Mouse (Mus musculus) MEL (cell line): Measurements from ENCODE around the gene Aco2. TPM values are rescaled to one million over a fixed set of nuclear protein-coding genes. Genes with fewer than 3 reads are reported as not detected.

Experiments used
- DNase-seq: peaks from one replicate; pipeline ENCODE4 v3.0.0; 2011; ENCODE audit warnings: low read depth, low spot score
- H3K27ac ChIP-seq: 2 replicates; pipeline ENCODE4 v1.5.1; 2012; ENCODE audit warnings: low read depth, mild to moderate bottlenecking, control low read depth, low read length, moderate library complexity; ENCODE audit not compliant: control insufficient read depth
- H3K27me3 ChIP-seq, 2 experiments: fragments of 150-350 bp in 1 of 2; sonication (generic) in 1 of 2; 2 replicates each; pipeline ENCODE4 v1.6.1; 2012; ENCODE audit warnings: low read length in 2 of 2, mild to moderate bottlenecking in 2 of 2, improper control_type of control experiment in 1 of 2, moderate library complexity in 1 of 2; ENCODE audit not compliant: insufficient read depth in 2 of 2, control insufficient read depth in 1 of 2
- H3K36me3 ChIP-seq, 2 experiments: 2 replicates each; pipeline ENCODE4 v1.6.1; 2012 to 2014; ENCODE audit warnings: low read length in 2 of 2, improper control_type of control experiment in 1 of 2, inconsistent platforms in 1 of 2, mild to moderate bottlenecking in 1 of 2; ENCODE audit not compliant: insufficient read depth in 2 of 2, control insufficient read depth in 1 of 2
- H3K4me1 ChIP-seq, 2 experiments: fragments of 150-350 bp in 1 of 2; sonication (generic) in 1 of 2; 2 replicates each; pipeline ENCODE4 v1.6.1; 2012; ENCODE audit warnings: low read length in 2 of 2, improper control_type of control experiment in 1 of 2, mild to moderate bottlenecking in 1 of 2; ENCODE audit not compliant: insufficient read depth in 2 of 2, control insufficient read depth in 1 of 2
- H3K4me3 ChIP-seq, 2 experiments: fragments of 150-350 bp in 1 of 2; sonication (generic) in 1 of 2; 2 replicates each; pipeline ENCODE4 v1.5.1; 2012; ENCODE audit warnings: low read depth in 2 of 2, low read length in 2 of 2, mild to moderate bottlenecking in 2 of 2, moderate library complexity in 2 of 2, control low read depth in 1 of 2, improper control_type of control experiment in 1 of 2; ENCODE audit not compliant: control insufficient read depth in 1 of 2, insufficient read depth in 1 of 2
- H3K79me2 ChIP-seq: 2 replicates; pipeline ENCODE4 v1.6.1; 2012; ENCODE audit warnings: mild to moderate bottlenecking, low read length, moderate library complexity; ENCODE audit not compliant: control insufficient read depth, poor library complexity, insufficient read depth
- H3K9ac ChIP-seq: 2 replicates; pipeline ENCODE4 v1.6.1; 2012; ENCODE audit warnings: low read depth, mild to moderate bottlenecking, control low read depth, low read length, moderate library complexity; ENCODE audit not compliant: control insufficient read depth, poor library complexity, severe bottlenecking
- H3K9me3 ChIP-seq: fragments of 150-350 bp; sonication (generic); replicated peaks from 2 replicates; pipeline ENCODE4 v1.6.1; 2012; ENCODE audit warnings: mild to moderate bottlenecking, low read length, improper control_type of control experiment, moderate library complexity; ENCODE audit not compliant: insufficient read depth
- BHLHE40 ChIP-seq: IDR thresholded peaks from 2 replicates; pipeline ENCODE4 v1.6.1; 2012; ENCODE audit warnings: low read depth, mild to moderate bottlenecking, inconsistent platforms, low read length, improper control_type of control experiment, borderline replicate concordance
- CTCF ChIP-seq, 3 experiments: IDR thresholded peaks in 2 of 3; conservative IDR thresholded peaks in 1 of 3; 2 replicates each; pipeline ENCODE4 v1.5.1; 2011 to 2012; ENCODE audit warnings: low read length in 3 of 3, low read depth in 2 of 3, mild to moderate bottlenecking in 2 of 3, improper control_type of control experiment in 1 of 3, inconsistent platforms in 1 of 3, mixed read lengths in 1 of 3, moderate library complexity in 1 of 3; ENCODE audit not compliant: control insufficient read depth in 1 of 3, insufficient read depth in 1 of 3, poor library complexity in 1 of 3, severe bottlenecking in 1 of 3
- E2F4 ChIP-seq: IDR thresholded peaks from 2 replicates; pipeline ENCODE4 v1.6.1; 2011; ENCODE audit warnings: low read depth, low read length, improper control_type of control experiment, borderline replicate concordance
- ETS1 ChIP-seq: IDR thresholded peaks from 2 replicates; pipeline ENCODE4 v1.6.1; 2012; ENCODE audit warnings: low read depth, mild to moderate bottlenecking, inconsistent platforms, low read length, improper control_type of control experiment, moderate library complexity
- HCFC1 ChIP-seq: IDR thresholded peaks from 2 replicates; pipeline ENCODE4 v1.6.1; 2012; ENCODE audit warnings: low read depth, mild to moderate bottlenecking, inconsistent platforms, low read length, improper control_type of control experiment, moderate library complexity
- MEF2A ChIP-seq: IDR thresholded peaks from 2 replicates; pipeline ENCODE4 v1.6.1; 2014; ENCODE audit warnings: low read depth, mild to moderate bottlenecking, inconsistent platforms, low read length, improper control_type of control experiment; ENCODE audit not compliant: poor library complexity, insufficient replicate concordance, severe bottlenecking; ENCODE audit errors: extremely low read depth
- MXI1 ChIP-seq: IDR thresholded peaks from 2 replicates; pipeline ENCODE4 v1.6.1; 2011; ENCODE audit warnings: mild to moderate bottlenecking, low read depth, low read length, improper control_type of control experiment
- MYB ChIP-seq: IDR thresholded peaks from 2 replicates; pipeline ENCODE4 v1.6.1; 2011; ENCODE audit warnings: mild to moderate bottlenecking, low read depth, low read length, improper control_type of control experiment
- MYC ChIP-seq: IDR thresholded peaks from 2 replicates; pipeline ENCODE4 v1.6.1; 2011; ENCODE audit warnings: low read depth, mild to moderate bottlenecking, low read length, improper control_type of control experiment, moderate library complexity
- NELFE ChIP-seq: IDR thresholded peaks from 2 replicates; pipeline ENCODE4 v1.6.1; 2011; ENCODE audit warnings: low read depth, low read length, improper control_type of control experiment
- RAD21 ChIP-seq: IDR thresholded peaks from 2 replicates; pipeline ENCODE4 v1.6.1; 2011; ENCODE audit warnings: mild to moderate bottlenecking, low read depth, low read length, improper control_type of control experiment
- RCOR1 ChIP-seq: IDR thresholded peaks from 2 replicates; pipeline ENCODE4 v1.6.1; 2012; ENCODE audit warnings: low read depth, mild to moderate bottlenecking, inconsistent platforms, low read length, improper control_type of control experiment
- TAL1 ChIP-seq: IDR thresholded peaks from 2 replicates; pipeline ENCODE4 v1.6.1; 2012; ENCODE audit warnings: mild to moderate bottlenecking, inconsistent platforms, low read length, moderate library complexity, mixed read lengths
- TBP ChIP-seq: IDR thresholded peaks from 2 replicates; pipeline ENCODE4 v1.8.0; 2011; ENCODE audit warnings: low read depth, low read length, improper control_type of control experiment
- UBTF ChIP-seq: IDR thresholded peaks from 2 replicates; pipeline ENCODE4 v1.6.1; 2012; ENCODE audit warnings: low read depth, mild to moderate bottlenecking, inconsistent platforms, low read length, improper control_type of control experiment, moderate library complexity, borderline replicate concordance; ENCODE audit not compliant: insufficient read depth
- USF1 ChIP-seq: IDR thresholded peaks from 2 replicates; pipeline ENCODE4 v1.6.1; 2014; ENCODE audit warnings: low read depth, mild to moderate bottlenecking, inconsistent platforms, low read length, improper control_type of control experiment, moderate library complexity
- USF2 ChIP-seq, 2 experiments: IDR thresholded peaks; 2 replicates each; pipeline ENCODE4 v1.6.1; 2011 to 2012; ENCODE audit warnings: improper control_type of control experiment in 2 of 2, low read length in 2 of 2, borderline replicate concordance in 1 of 2, inconsistent platforms in 1 of 2, low read depth in 1 of 2, mild to moderate bottlenecking in 1 of 2; ENCODE audit not compliant: insufficient read depth in 1 of 2
- ZC3H11A ChIP-seq: IDR thresholded peaks from 2 replicates; pipeline ENCODE4 v1.6.1; 2012; ENCODE audit warnings: low read depth, mild to moderate bottlenecking, inconsistent platforms, low read length, improper control_type of control experiment
- ZKSCAN1 ChIP-seq: IDR thresholded peaks from 2 replicates; pipeline ENCODE4 v1.6.1; 2012; ENCODE audit warnings: low read depth, mild to moderate bottlenecking, inconsistent platforms, low read length, improper control_type of control experiment, moderate library complexity
- ZMIZ1 ChIP-seq: IDR thresholded peaks from 2 replicates; pipeline ENCODE4 v1.6.1; 2012; ENCODE audit warnings: low read depth, mild to moderate bottlenecking, inconsistent platforms, low read length, improper control_type of control experiment, moderate library complexity
- ZNF384 ChIP-seq: IDR thresholded peaks from 2 replicates; pipeline ENCODE4 v1.6.1; 2012; ENCODE audit warnings: low read depth, mild to moderate bottlenecking, inconsistent platforms, low read length, improper control_type of control experiment
- polyA plus RNA-seq, 2 experiments: library from polyadenylated mRNA; stranded (reverse) in 1 of 2; unstranded in 1 of 2; fragments of >175 nt in 1 of 2; fragments of >200 nt in 1 of 2; gene quantifications; 2 replicates each; pipeline versions ENCODE4 v1.2.1 to v1.2.4; 2012; ENCODE audit warnings: low replicate concordance in 2 of 2, low read depth in 1 of 2; ENCODE audit not compliant: insufficient read length in 2 of 2, insufficient read depth in 1 of 2, missing spikeins in 1 of 2
- total RNA-seq: library from RNA; depleted of rRNA; stranded (reverse); fragments of 300-350 nt; gene quantifications from 2 replicates; pipeline ENCODE4 v1.2.3, GENCODE M21; 2012

Aco2 gene
- total and polyA plus RNA-seq, 3 experiments = 248 to 1,242 (median 447) TPM

- TF ChIP-seq USF2 (IDR thresholded peaks at IDR 0.05; ENCODE audit: borderline replicate concordance in 1 of 2, insufficient read depth in 1 of 2, low read depth in 1 of 2, low read length in 2 of 2) (no peak), USF1 (no peak), UBTF (no peak), HCFC1 (no peak), ZNF384 (no peak), ZC3H11A (no peak), NELFE (no peak), CTCF (IDR thresholded peaks at IDR 0.05 in 2 of 3, conservative IDR thresholded peaks at IDR 0.05 in 1 of 3; ENCODE audit: control insufficient read depth in 1 of 3, insufficient read depth in 1 of 3, low read depth in 2 of 3, low read length in 3 of 3, poor library complexity in 1 of 3, severe bottlenecking in 1 of 3) (no peak), TAL1 (no peak), MXI1 (no peak), MYC (no peak), ZMIZ1 (no peak), TBP (no peak), RAD21 (no peak), MEF2A (no peak), ZKSCAN1 (no peak), RCOR1 (no peak)
- no peaks in the 10 kb centered on the region for H3K4me1 ChIP-seq
- H3K36me3 ChIP-seq = peaks cover 0 to 2% of the 10 kb centered on the region in 2 experiments; a peak in 1 of 4 replicates
- no peak overlapping the region for H3K9ac ChIP-seq
- H3K79me2 ChIP-seq = no peaks in the 10 kb centered on the region
- no peak overlapping the region for H3K27ac ChIP-seq
- no peak overlapping the region for H3K4me3 ChIP-seq
- no peaks in the 10 kb centered on the region for H3K9me3 ChIP-seq
- H3K27me3 ChIP-seq = peaks cover 0 to 2% of the 10 kb centered on the region in 2 experiments; a peak in 1 of 4 replicates
- no peak for DNase-seq
These were observed 78.6 kb downstream of the Aco2 start for GRCm38 (mm10) chr15:81950716-81951115.

DNA sequence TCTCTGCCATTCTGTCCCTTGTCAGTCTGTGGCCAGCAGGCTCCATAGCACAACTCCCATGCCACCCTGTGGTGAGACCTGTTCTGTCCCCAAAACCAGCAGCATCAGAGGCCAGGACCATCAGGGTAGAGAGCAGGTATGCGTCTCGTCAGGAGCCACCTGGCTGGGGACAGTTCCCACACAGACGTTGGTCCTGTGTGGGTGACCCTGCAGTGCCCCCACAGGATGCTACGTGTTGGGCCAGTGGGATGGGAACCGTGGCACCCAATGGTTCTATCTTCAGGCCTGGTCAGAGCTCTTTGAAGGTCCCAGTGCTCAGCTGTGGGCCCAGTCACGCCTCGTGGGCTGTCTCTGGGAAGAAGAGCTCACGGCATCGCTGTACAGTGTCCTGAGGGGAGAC, 79.0 kb downstream of the Aco2 start:
- Histone ChIP-seq H3K4me1 (no peaks in the 10 kb centered on the region), H3K79me2 (no peaks in the 10 kb centered on the region), H3K9ac (no peak overlapping the region), H3K4me3 (no peak overlapping the region), H3K27ac (no peak overlapping the region), H3K9me3 (no peaks in the 10 kb centered on the region), H3K36me3 (peaks cover 0 to 2% of the 10 kb centered on the region in 2 experiments; a peak in 1 of 4 replicates), H3K27me3 (no peaks in the 10 kb centered on the region)
- DNase-seq = no peak
- TF ChIP-seq HCFC1 (no peak), MYB (no peak), MXI1 (no peak), TBP (no peak), E2F4 (no peak), ETS1 (no peak), BHLHE40 (no peak), ZMIZ1 (no peak), ZC3H11A (no peak), CTCF (IDR thresholded peaks at IDR 0.05 in 2 of 3, conservative IDR thresholded peaks at IDR 0.05 in 1 of 3; ENCODE audit: control insufficient read depth in 1 of 3, insufficient read depth in 1 of 3, low read depth in 2 of 3, low read length in 3 of 3, poor library complexity in 1 of 3, severe bottlenecking in 1 of 3) (no peak), UBTF (no peak)
